In the genomic region with DNA sequence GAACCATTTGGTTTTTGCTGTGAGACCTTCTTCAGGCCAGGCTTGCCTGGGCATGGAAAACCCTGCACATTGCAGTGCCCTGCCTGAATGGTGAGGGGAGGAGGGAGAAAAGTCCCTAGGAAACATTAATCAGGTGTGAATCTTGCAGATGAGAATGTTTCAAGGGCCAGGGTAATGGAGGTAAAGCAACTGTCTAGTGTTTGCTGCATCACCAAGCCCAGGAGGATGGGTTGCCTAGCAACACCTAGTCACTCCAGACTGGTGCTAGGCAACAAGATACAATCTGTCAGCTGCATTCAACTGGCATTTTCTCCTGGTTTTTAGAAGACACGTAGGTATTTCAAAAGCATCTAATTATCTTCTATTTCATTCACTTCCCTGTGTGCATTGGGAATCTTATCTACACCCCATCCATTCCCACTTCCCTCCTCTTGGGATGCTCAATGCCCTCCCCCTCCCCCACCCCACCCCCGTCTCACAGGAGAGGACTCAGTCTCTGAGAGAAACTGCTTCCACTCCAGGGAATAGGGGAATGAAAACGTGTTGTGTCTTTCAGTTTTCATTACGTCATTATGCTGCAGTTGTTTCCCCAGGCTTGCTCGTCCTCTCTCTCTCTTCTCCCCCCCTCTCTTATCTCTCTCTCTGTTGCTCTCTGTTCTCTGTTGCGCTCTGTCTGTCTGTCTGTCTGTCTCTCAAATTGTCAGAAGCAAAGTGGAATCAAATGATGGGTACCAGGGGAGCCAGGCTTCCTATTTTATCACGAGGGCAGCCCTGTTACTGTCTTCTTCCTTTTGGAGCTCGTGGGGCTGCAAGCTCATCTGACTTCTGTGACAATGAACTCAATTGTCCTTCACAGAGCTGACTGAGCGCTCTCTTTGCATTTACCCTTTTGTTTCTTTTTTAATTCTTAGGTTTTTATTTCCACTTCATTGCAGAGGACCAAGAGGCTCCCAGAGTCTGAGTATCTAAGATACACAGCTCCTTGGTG, we compare ENCODE assay signal across 11 mouse cellular contexts. TPM values are rescaled to one million over a fixed set of nuclear protein-coding genes. Genes with fewer than 3 reads are reported as not detected.
DNase-seq lines count a peak whose midpoint lies in the region; ATAC-seq and TF ChIP-seq lines count a peak whose summit lies in the region.
"Had no signal": no experiment of that assay in that cellular context is flagged by ENCODE, and none has a peak within 500 bp of the region (broad histone marks: within the 10 kb centered on the region; RNA-seq: fewer than 3 reads in every experiment).

No protein-coding gene starts in this region.

- DNase-seq in Muller cell, postnatal 12 days (ENCODE audit: inconsistent ontology term) = peak; percentile 11
- peak; percentile 17 for DNase-seq in forebrain, embryonic 10.5 days (ENCODE audit: extremely low spot score, low spot score)
- peak; percentile 55 to 89 for DNase-seq in layer of hippocampus, adult 2 months (ENCODE audit: low spot score in 2 of 2)
- DNase-seq in midbrain, postnatal 0 days (ENCODE audit: low spot score) = peak; percentile 96
- DNase-seq in thymus, postnatal 4 days = no peak
- no peak for DNase-seq in gastrocnemius, postnatal 36 days
- no peak for DNase-seq in ovary, adult 18-20 months (ENCODE audit: low spot score)
- no peak for DNase-seq in testis, postnatal 10 days (ENCODE audit: low spot score)

- 31% methylated on average over 9 of the region's 9 CpGs for WGBS in forebrain, embryonic 10.5 days
- WGBS in midbrain, postnatal 0 days = 8% methylated on average over 9 of the region's 9 CpGs

- H3K4me2 ChIP-seq in midbrain, postnatal 0 days (ENCODE audit: low read depth, low read length, poor library complexity, severe bottlenecking) = peak overlapping the region; percentile 27; the same call in 1 of the 2 replicates
- H3K4me2 ChIP-seq: liver, embryonic 15.5 days had no signal

- TF ChIP-seq CTCF in layer of hippocampus, adult 2 months (conservative IDR thresholded peaks at IDR 0.05) = no peak
- TF ChIP-seq CTCF in midbrain, postnatal 0 days (IDR thresholded peaks at IDR 0.05) = no peak

- ATAC-seq in midbrain, postnatal 0 days (ENCODE audit: low FRiP score) = peak; percentile 97

- H3K4me3 ChIP-seq in forebrain, embryonic 10.5 days = no peak overlapping the region
- H3K4me3 ChIP-seq in layer of hippocampus, adult 2 months = peak overlapping the region; percentile 9; the same call in 1 of the 2 replicates
- no peak overlapping the region for H3K4me3 ChIP-seq in midbrain, postnatal 0 days (ENCODE audit: low read depth, low read length)
- H3K4me3 ChIP-seq: erythroblast, embryonic 14.5 days; liver, embryonic 15.5 days had no signal

- H3K9me3 ChIP-seq in forebrain, embryonic 10.5 days = peaks cover 4% of the 10 kb centered on the region; the same call in 1 of the 2 replicates
- no peaks in the 10 kb centered on the region for H3K9me3 ChIP-seq in midbrain, postnatal 0 days (ENCODE audit: low read length)
- H3K9me3 ChIP-seq: liver, embryonic 15.5 days had no signal

- H3K27me3 ChIP-seq in forebrain, embryonic 10.5 days (ENCODE audit: poor library complexity, severe bottlenecking) = no peaks in the 10 kb centered on the region
- H3K27me3 ChIP-seq in midbrain, postnatal 0 days (ENCODE audit: insufficient read depth, low read length) = no peaks in the 10 kb centered on the region
- H3K27me3 ChIP-seq: liver, embryonic 15.5 days had no signal

- 0 out of 2 replicates have a peak overlapping the region, but pooled peaks have one; percentile 3 for H3K9ac ChIP-seq in midbrain, postnatal 0 days (replicated peaks; ENCODE audit: low read length, poor library complexity, severe bottlenecking)
- H3K9ac ChIP-seq: liver, embryonic 15.5 days had no signal

- H3K4me1 ChIP-seq in forebrain, embryonic 10.5 days = peaks cover 21% of the 10 kb centered on the region
- H3K4me1 ChIP-seq in midbrain, postnatal 0 days (ENCODE audit: insufficient read depth, low read length) = 0 out of 2 replicates have a peak, but pooled peaks cover 2% of the 10 kb centered on the region
- H3K4me1 ChIP-seq: liver, embryonic 15.5 days had no signal

- intact Hi-C loops in gastrocnemius, postnatal 36 days (cut with DNase I) = no loop called here

- H3K27ac ChIP-seq in forebrain, embryonic 10.5 days = peak overlapping the region; percentile 72; the same call in 1 of the 2 replicates
- H3K27ac ChIP-seq in layer of hippocampus, adult 2 months = peak overlapping the region; percentile 97
- H3K27ac ChIP-seq in midbrain, postnatal 0 days (ENCODE audit: low read depth, low read length) = peak overlapping the region; percentile 96
- H3K27ac ChIP-seq: liver, embryonic 15.5 days had no signal

- no peaks in the 10 kb centered on the region for H3K36me3 ChIP-seq in forebrain, embryonic 10.5 days (replicated peaks)
- no peaks in the 10 kb centered on the region for H3K36me3 ChIP-seq in midbrain, postnatal 0 days (ENCODE audit: insufficient read depth, low read length)
- H3K36me3 ChIP-seq: G1E; liver, embryonic 15.5 days had no signal

RNA-seq across cellular contexts. Expression of a gene that starts 46.1 kb away (rescaled TPM):
- 0.05 TPM in 1 of 2 replicates, not detected in the other for polyA plus RNA-seq in forebrain, embryonic 10.5 days (2016; fragmentation: Nextera tagmentation; extraction: Ambion mirVana)
- total RNA-seq in layer of hippocampus, adult 2 months (2021) = 10 to 100 TPM in 1 of 2 experiments, 1 to 10 TPM in 1; 9.9 to 10.5 TPM
- 2.2 and 2.3 TPM in 2 replicates for total RNA-seq in midbrain, postnatal 0 days (2014; rRNA removed)
- 0.41 and 0.48 TPM in 2 replicates for polyA plus RNA-seq in midbrain, postnatal 0 days (2015; fragmentation: Nextera tagmentation; extraction: Ambion mirVana)
- under 1 TPM; 0.32 to 0.51 TPM for total RNA-seq in gastrocnemius, postnatal 36 days (2021)
- polyA plus RNA-seq: erythroblast, embryonic 14.5 days; G1E had no signal

Comparison
In these comparisons a context has a peak if more than half of its experiments do, and no peak if none do; other contexts are left out.
1. DNase-seq: peak in Muller cell, postnatal 12 days (single experiment), forebrain, embryonic 10.5 days (single experiment), layer of hippocampus, adult 2 months (2 of 2) and midbrain, postnatal 0 days (single experiment); none in thymus, postnatal 4 days (single experiment), gastrocnemius, postnatal 36 days (0 of 2), ovary, adult 18-20 months (single experiment) and testis, postnatal 10 days (single experiment).
2. Peak in every context shown above with its lines, with median percentiles within 50 percentile points of each other: H3K27ac ChIP-seq.